ENCODE assay signal across 11 mouse cellular contexts in genomic region chr7:73553160-73553559, GRCm38 (mm10). TPM values are rescaled to one million over a fixed set of nuclear protein-coding genes. Genes with fewer than 3 reads are reported as not detected.
DNase-seq lines count a peak whose midpoint lies in the region; ATAC-seq and TF ChIP-seq lines count a peak whose summit lies in the region.
"Had no signal": no experiment of that assay in that cellular context is flagged by ENCODE, and none has a peak within 500 bp of the region (broad histone marks: within the 10 kb centered on the region; RNA-seq: fewer than 3 reads in every experiment).

No protein-coding gene starts in this region.

- H3K4me2 ChIP-seq in heart, postnatal 0 days (ENCODE audit: low read depth, low read length) = peak overlapping the region; percentile 59
- H3K4me2 ChIP-seq in limb, embryonic 12.5 days = peak overlapping the region; percentile 42; the same call in 1 of the 2 replicates
- H3K4me2 ChIP-seq in stomach, postnatal 0 days (replicated peaks; ENCODE audit: low read depth) = 0 out of 2 replicates have a peak overlapping the region, but pooled peaks have one; percentile 35

- H3K9ac ChIP-seq in heart, postnatal 0 days (replicated peaks; ENCODE audit: low read depth, low read length) = no peak overlapping the region
- no peak overlapping the region for H3K9ac ChIP-seq in limb, embryonic 12.5 days (replicated peaks)
- H3K9ac ChIP-seq in stomach, postnatal 0 days (ENCODE audit: low read length) = no peak overlapping the region

- peak overlapping the region; percentile 30; the same call in 1 of the 2 replicates for H3K4me3 ChIP-seq in heart, postnatal 0 days (ENCODE audit: low read depth, low read length)
- H3K4me3 ChIP-seq in limb, embryonic 12.5 days (replicated peaks) = no peak overlapping the region
- no peak overlapping the region for H3K4me3 ChIP-seq in stomach, postnatal 0 days (ENCODE audit: low read depth, low read length)

- no peak for TF ChIP-seq CTCF in heart, postnatal 0 days (IDR thresholded peaks at IDR 0.05; ENCODE audit: low read depth)
- TF ChIP-seq CTCF in stomach, postnatal 0 days (IDR thresholded peaks at IDR 0.05; ENCODE audit: low read depth) = no peak

- no peak for ATAC-seq in heart, postnatal 0 days (ENCODE audit: insufficient read depth, low read depth)
- ATAC-seq in limb, embryonic 12.5 days (ENCODE audit: insufficient number of reproducible peaks, insufficient read depth, low FRiP score, low TSS enrichment, low read depth) = no peak
- ATAC-seq in stomach, postnatal 0 days (ENCODE audit: low FRiP score, low TSS enrichment) = no peak

- intact Hi-C loops in heart, postnatal 25 days (cut with DNase I) = no loop called here

- H3K27me3 ChIP-seq in heart, postnatal 0 days (ENCODE audit: control insufficient read depth, insufficient read depth, low read length) = no peaks in the 10 kb centered on the region
- no peaks in the 10 kb centered on the region for H3K27me3 ChIP-seq in limb, embryonic 12.5 days
- no peaks in the 10 kb centered on the region for H3K27me3 ChIP-seq in stomach, postnatal 0 days (ENCODE audit: control insufficient read depth, insufficient read depth, low read length)

- no peak overlapping the region for H3K27ac ChIP-seq in heart, postnatal 0 days (ENCODE audit: low read depth)
- H3K27ac ChIP-seq in limb, embryonic 12.5 days = no peak overlapping the region
- no peak overlapping the region for H3K27ac ChIP-seq in stomach, postnatal 0 days (replicated peaks)

- peaks cover 24% of the 10 kb centered on the region for H3K36me3 ChIP-seq in heart, postnatal 0 days (replicated peaks; ENCODE audit: control insufficient read depth, insufficient read depth, low read length)
- H3K36me3 ChIP-seq in limb, embryonic 12.5 days = peaks cover 38% of the 10 kb centered on the region
- peaks cover 4% of the 10 kb centered on the region; the same call in 1 of the 2 replicates for H3K36me3 ChIP-seq in stomach, postnatal 0 days (ENCODE audit: control insufficient read depth, insufficient read depth, low read length)

- WGBS in heart, postnatal 0 days = 21% methylated on average over 2 of the region's 2 CpGs
- WGBS in limb, embryonic 12.5 days = 80% methylated on average over 2 of the region's 2 CpGs
- 11% methylated on average over 2 of the region's 2 CpGs for WGBS in stomach, postnatal 0 days

- DNase-seq in heart, postnatal 0 days (ENCODE audit: low spot score) = no peak
- no peak for DNase-seq in heart, postnatal 25 days (ENCODE audit: low spot score)
- peak; percentile 9 for DNase-seq in thymus, postnatal 4 days
- DNase-seq in thymus, adult 18-20 months = no peak
- DNase-seq in stomach, postnatal 0 days (ENCODE audit: low spot score) = no peak
- DNase-seq in urinary bladder, postnatal 4 days (ENCODE audit: low spot score in 2 of 2) = no peak
- no peak for DNase-seq in kidney, adult 18-20 months
- DNase-seq: adrenal gland, adult 8-10 months; cerebellum, adult 18-20 months; heart, adult 18-20 months had no signal

- no peaks in the 10 kb centered on the region for H3K9me3 ChIP-seq in heart, postnatal 0 days (replicated peaks; ENCODE audit: control insufficient read depth, low read length)
- no peaks in the 10 kb centered on the region for H3K9me3 ChIP-seq in limb, embryonic 12.5 days
- no peaks in the 10 kb centered on the region for H3K9me3 ChIP-seq in stomach, postnatal 0 days (ENCODE audit: control insufficient read depth, low read length)

- peaks cover 12% of the 10 kb centered on the region for H3K4me1 ChIP-seq in heart, postnatal 0 days (ENCODE audit: control insufficient read depth, insufficient read depth)
- H3K4me1 ChIP-seq in limb, embryonic 12.5 days (replicated peaks) = peaks cover 7% of the 10 kb centered on the region; the same call in 1 of the 2 replicates
- peaks cover 5% of the 10 kb centered on the region for H3K4me1 ChIP-seq in stomach, postnatal 0 days (replicated peaks; ENCODE audit: control insufficient read depth, insufficient read depth)

- no peak for TF ChIP-seq EP300 in heart, postnatal 0 days (IDR thresholded peaks at IDR 0.05; ENCODE audit: low read depth)
- no peak for TF ChIP-seq EP300 in stomach, postnatal 0 days (optimal IDR thresholded peaks at IDR 0.05)

RNA-seq across cellular contexts. Expression of gene Chd2, which starts 11.5 kb away (rescaled TPM):
- total RNA-seq in heart, postnatal 0 days (2014; rRNA removed; ENCODE audit: low replicate concordance) = 43.0 and 65.5 TPM in 2 replicates
- polyA plus RNA-seq in heart, postnatal 0 days (2015; fragmentation: Nextera tagmentation; extraction: Ambion mirVana) = 31.1 and 32.2 TPM in 2 replicates
- total RNA-seq in heart, postnatal 25 days (2021) = 10 to 100 TPM; 40.4 to 41.2 TPM
- 66.8 and 70.3 TPM in 2 replicates for polyA plus RNA-seq in limb, embryonic 12.5 days (2016; fragmentation: Nextera tagmentation; extraction: Ambion mirVana)
- 15.9 and 18.0 TPM in 2 replicates for polyA plus RNA-seq in stomach, postnatal 0 days (2015; fragmentation: Nextera tagmentation; extraction: Ambion mirVana)
